Mouse (Mus musculus) neural tube, embryonic 14.5 days (tissue): ENCODE measurements around the gene Klhl29. TPM values are rescaled to one million over a fixed set of nuclear protein-coding genes. Genes with fewer than 3 reads are reported as not detected.

Experiments
- ATAC-seq: fragments of 200-750 bp; cut with Nextera tagmentation; 2 replicates; pipeline ENCODE4 v1.8.0; 2017; ENCODE audit warnings: low read depth, mild to moderate bottlenecking, moderate TSS enrichment, moderate library complexity
- H3K27ac ChIP-seq: fragments of 300-500 bp; sonication (generic); 2 replicates; pipeline ENCODE4 v1.5.1; 2014; ENCODE audit warnings: low read depth, mild to moderate bottlenecking, control low read depth, low read length, moderate library complexity, mixed read lengths
- H3K27me3 ChIP-seq: fragments of 300-500 bp; sonication (generic); 2 replicates; pipeline ENCODE4 v1.6.1; 2014; ENCODE audit warnings: low read length; ENCODE audit not compliant: control insufficient read depth, insufficient read depth
- H3K36me3 ChIP-seq: fragments of 300-500 bp; sonication (generic); 2 replicates; pipeline ENCODE4 v1.6.1; 2014; ENCODE audit warnings: low read length, mixed read lengths; ENCODE audit not compliant: control insufficient read depth, insufficient read depth
- H3K4me1 ChIP-seq: fragments of 300-500 bp; sonication (generic); 2 replicates; pipeline ENCODE4 v1.6.1; 2014; ENCODE audit warnings: low read length; ENCODE audit not compliant: control insufficient read depth, insufficient read depth
- H3K4me2 ChIP-seq: fragments of 300-500 bp; sonication (generic); 2 replicates; pipeline ENCODE4 v1.6.1; 2014; ENCODE audit warnings: mild to moderate bottlenecking, low read depth, low read length, control low read depth
- H3K4me3 ChIP-seq: fragments of 300-500 bp; sonication (generic); 2 replicates; pipeline ENCODE4 v1.5.1; 2014; ENCODE audit warnings: low read depth, low read length, control low read depth, mixed read lengths
- H3K9ac ChIP-seq: fragments of 300-500 bp; sonication (generic); replicated peaks from 2 replicates; pipeline ENCODE4 v1.6.1; 2014; ENCODE audit warnings: low read depth, mild to moderate bottlenecking, control low read depth, low read length, mixed read lengths
- H3K9me3 ChIP-seq: fragments of 300-500 bp; sonication (generic); 2 replicates; pipeline ENCODE4 v1.6.1; 2016; ENCODE audit warnings: low read length; ENCODE audit not compliant: control insufficient read depth
- WGBS: fragments of 180-500 bp; shearing (Covaris S2); extraction: QIAGEN DNeasy Blood & Tissue Kit; methylation state at CpG from one replicate; pipeline ENCODE4 v1.1.7; 2014; 5-methylcytosine and 5-hydroxymethylcytosine counted together
- polyA plus RNA-seq: library from polyadenylated mRNA; unstranded; fragments of >200 nt; fragmentation: Nextera tagmentation; extraction: Ambion mirVana; gene quantifications from 2 replicates; pipeline ENCODE4 v1.2.1, GENCODE M21; 2014

Klhl29 gene
- polyA plus RNA-seq, 1 experiment from 2014 or later: 6.1 TPM

- no peak for ATAC-seq
- WGBS: 92% methylated on average over 3 of the region's 3 CpGs
- Histone ChIP-seq H3K4me1 (peaks cover 14% of the 10 kb centered on the region; the same call in 1 of the 2 replicates), H3K4me3 (no peak overlapping the region), H3K27ac (no peak overlapping the region; the same call in 1 of the 2 replicates), H3K27me3 (no peaks in the 10 kb centered on the region), H3K4me2 (no peak overlapping the region), H3K9me3 (no peaks in the 10 kb centered on the region), H3K9ac (no peak overlapping the region), H3K36me3 (no peaks in the 10 kb centered on the region)
Measured at GRCm38 (mm10) chr12:5270527-5270926, 105.0 kb downstream of the Klhl29 start.

DNA sequence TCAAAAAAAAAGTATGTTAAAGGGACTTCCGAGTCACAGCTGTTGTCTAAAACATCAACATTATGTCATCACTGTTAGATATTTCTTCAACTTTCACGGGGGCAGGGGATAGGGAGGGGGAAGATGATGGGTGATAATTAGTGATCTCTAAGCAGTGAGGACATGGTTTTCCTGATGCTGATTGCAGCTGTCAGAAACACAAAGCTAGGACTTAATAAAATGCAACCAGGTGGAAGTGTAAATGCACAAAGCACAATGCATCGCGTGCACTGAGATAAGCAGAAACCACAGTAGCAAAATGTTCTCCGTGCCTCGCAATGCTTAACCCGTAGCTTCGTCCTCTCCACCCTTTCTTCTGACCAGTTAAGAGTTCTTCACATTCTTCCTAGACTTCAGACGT is 105.5 kb downstream of the Klhl29 start:
- WGBS: 66% methylated on average over 9 of the region's 9 CpGs

DNA sequence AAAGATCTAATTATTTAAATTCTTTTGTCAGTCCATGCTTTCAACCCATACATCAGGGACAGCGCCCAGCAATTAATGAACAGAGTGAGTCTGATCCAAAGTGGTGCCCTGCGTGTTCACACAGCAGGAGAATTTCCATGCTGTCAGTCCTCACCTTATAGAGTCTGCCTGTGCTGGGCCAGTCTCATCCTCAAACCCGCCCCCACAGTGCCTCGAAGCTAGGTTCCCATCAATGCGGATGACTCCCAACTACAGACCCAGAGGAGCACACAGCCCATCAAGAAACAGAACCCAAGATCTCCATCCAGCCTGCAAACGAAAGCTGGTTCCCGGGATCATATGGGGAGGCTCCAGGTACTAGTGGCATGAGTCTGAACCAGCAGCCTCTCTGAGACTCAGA is 106.4 kb downstream of the Klhl29 start:
- Histone ChIP-seq H3K4me2 (no peak overlapping the region), H3K9ac (no peak overlapping the region), H3K4me1 (peaks cover 14% of the 10 kb centered on the region; the same call in 1 of the 2 replicates), H3K4me3 (no peak overlapping the region), H3K36me3 (no peaks in the 10 kb centered on the region), H3K9me3 (no peaks in the 10 kb centered on the region), H3K27ac (no peak overlapping the region), H3K27me3 (no peaks in the 10 kb centered on the region)
- ATAC-seq: no peak
- 69% methylated on average over 7 of the region's 7 CpGs for WGBS

More for the DNA sequence above, 105.5 kb downstream of the Klhl29 start:
- Histone ChIP-seq H3K4me1 (peaks cover 14% of the 10 kb centered on the region; the same call in 1 of the 2 replicates), H3K36me3 (no peaks in the 10 kb centered on the region), H3K9me3 (no peaks in the 10 kb centered on the region), H3K9ac (no peak overlapping the region), H3K27me3 (no peaks in the 10 kb centered on the region), H3K4me3 (no peak overlapping the region), H3K27ac (peak overlapping the region; percentile 13; the same call in 1 of the 2 replicates), H3K4me2 (no peak overlapping the region)
- no peak for ATAC-seq

DNA sequence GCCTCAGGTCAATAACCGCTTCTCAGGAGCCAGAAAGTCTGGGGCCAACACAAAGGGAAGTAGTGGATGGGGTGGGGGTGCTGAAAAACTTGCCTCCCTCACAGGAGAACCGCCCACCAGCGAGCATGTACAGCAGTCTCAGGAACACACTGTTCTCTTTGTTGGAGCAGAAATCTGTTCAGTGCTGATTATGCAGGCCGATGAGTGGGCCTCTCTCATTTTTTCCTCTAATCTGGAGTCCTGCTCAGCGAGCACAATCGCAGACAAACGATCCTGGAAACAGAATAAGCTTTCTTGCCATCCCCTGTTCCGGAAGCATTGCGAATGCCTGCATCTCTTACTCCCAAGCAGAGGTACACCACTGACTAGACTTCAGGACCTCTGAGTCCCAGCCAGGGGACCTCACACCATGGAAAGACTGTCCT is 107.3 kb downstream of the Klhl29 start:
- Histone ChIP-seq H3K36me3 (no peaks in the 10 kb centered on the region), H3K4me3 (no peak overlapping the region), H3K4me1 (peaks cover 14% of the 10 kb centered on the region; the same call in 1 of the 2 replicates), H3K9me3 (no peaks in the 10 kb centered on the region), H3K27me3 (no peaks in the 10 kb centered on the region), H3K4me2 (no peak overlapping the region), H3K9ac (no peak overlapping the region), H3K27ac (peak overlapping the region; percentile 55; the same call in 1 of the 2 replicates)
- ATAC-seq: peak; percentile 51; the same call in 1 of the 2 replicates
- WGBS: 20% methylated on average over 9 of the region's 9 CpGs

- WGBS: 35% methylated on average over 9 of the region's 9 CpGs
- ATAC-seq: peak; percentile 29; the same call in 1 of the 2 replicates
- H3K4me2 ChIP-seq: no peak overlapping the region
Measured at GRCm38 (mm10) chr12:5267271-5268187, 108.0 kb downstream of the Klhl29 start.

GRCm38 (mm10) chr12:5266773-5267172 is 108.7 kb downstream of the Klhl29 start:
- H3K9me3 ChIP-seq: no peaks in the 10 kb centered on the region
- H3K9ac ChIP-seq: no peak overlapping the region
- no peak overlapping the region for H3K4me3 ChIP-seq
- no peak overlapping the region for H3K4me2 ChIP-seq
- peaks cover 14% of the 10 kb centered on the region; the same call in 1 of the 2 replicates for H3K4me1 ChIP-seq
- H3K27me3 ChIP-seq: no peaks in the 10 kb centered on the region
- 79% methylated on average over 4 of the region's 4 CpGs for WGBS
- no peak overlapping the region for H3K27ac ChIP-seq
- ATAC-seq: no peak
- H3K36me3 ChIP-seq: no peaks in the 10 kb centered on the region

More at GRCm38 (mm10) chr12:5267271-5268187, 108.0 kb downstream of the Klhl29 start:
- no peaks in the 10 kb centered on the region for H3K36me3 ChIP-seq
- H3K4me3 ChIP-seq: no peak overlapping the region
- no peaks in the 10 kb centered on the region for H3K9me3 ChIP-seq
- no peaks in the 10 kb centered on the region for H3K27me3 ChIP-seq
- no peak overlapping the region; the same call in 1 of the 2 replicates for H3K27ac ChIP-seq
- H3K9ac ChIP-seq: no peak overlapping the region
- H3K4me1 ChIP-seq: peaks cover 14% of the 10 kb centered on the region; the same call in 1 of the 2 replicates

- H3K4me1 ChIP-seq: no peaks in the 10 kb centered on the region
- no peak overlapping the region for H3K4me2 ChIP-seq
- no peak overlapping the region for H3K9ac ChIP-seq
- H3K27me3 ChIP-seq: no peaks in the 10 kb centered on the region
- no peak overlapping the region for H3K4me3 ChIP-seq
- H3K27ac ChIP-seq: no peak overlapping the region
- 60% methylated on average over 4 of the region's 4 CpGs for WGBS
- H3K36me3 ChIP-seq: no peaks in the 10 kb centered on the region
- H3K9me3 ChIP-seq: no peaks in the 10 kb centered on the region
- no peak for ATAC-seq
Measured at GRCm38 (mm10) chr12:5261476-5261875, 114.0 kb downstream of the Klhl29 start.

DNA sequence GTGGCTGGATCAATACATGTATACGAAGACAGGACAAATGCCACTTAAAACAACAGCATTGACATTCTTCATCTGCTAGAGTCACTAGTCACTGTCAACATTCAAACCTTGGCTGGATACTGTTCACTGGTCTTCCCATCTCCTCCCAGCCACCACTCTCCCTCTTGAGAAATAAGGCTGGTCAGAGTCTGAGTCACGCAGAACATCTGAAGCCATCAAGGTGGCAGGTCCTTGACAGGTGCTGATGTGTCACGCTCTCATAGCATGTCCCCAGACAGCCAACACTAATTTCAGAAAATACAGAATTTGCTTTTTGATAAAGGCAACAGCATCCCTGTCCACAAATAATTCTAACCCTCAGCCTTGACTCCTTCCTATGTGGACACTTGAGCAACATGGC is 116.7 kb downstream of the Klhl29 start:
- ATAC-seq: no peak
- Histone ChIP-seq H3K27ac (no peak overlapping the region), H3K9me3 (no peaks in the 10 kb centered on the region), H3K36me3 (no peaks in the 10 kb centered on the region), H3K4me2 (no peak overlapping the region), H3K4me1 (peaks cover 5% of the 10 kb centered on the region), H3K4me3 (no peak overlapping the region), H3K27me3 (no peaks in the 10 kb centered on the region), H3K9ac (no peak overlapping the region)
- WGBS: 90% methylated on average over 3 of the region's 3 CpGs

GRCm38 (mm10) chr12:5257174-5257573 is 118.3 kb downstream of the Klhl29 start:
- Histone ChIP-seq H3K9me3 (no peaks in the 10 kb centered on the region), H3K36me3 (no peaks in the 10 kb centered on the region), H3K27ac (no peak overlapping the region), H3K9ac (no peak overlapping the region), H3K4me3 (no peak overlapping the region), H3K4me2 (no peak overlapping the region), H3K27me3 (no peaks in the 10 kb centered on the region), H3K4me1 (peaks cover 11% of the 10 kb centered on the region)
- 64% methylated on average over 4 of the region's 4 CpGs for WGBS
- no peak for ATAC-seq
